Mouse (Mus musculus) cerebellum, adult 2 months (tissue): ENCODE results near the gene Serpinb2. TPM values are rescaled to one million over a fixed set of nuclear protein-coding genes. Genes with fewer than 3 reads are reported as not detected.

Experiments
- DNase-seq, 2 experiments: peaks; one replicate each; pipeline ENCODE4 v3.0.0; 2021
- H3K27ac ChIP-seq: fragments of 200-500 bp; 2 replicates; pipeline ENCODE4 v1.5.1; 2012; ENCODE audit warnings: low read length, control low read depth, inconsistent platforms; ENCODE audit not compliant: insufficient read depth
- H3K27me3 ChIP-seq: fragments of 200-500 bp; 2 replicates; pipeline ENCODE4 v1.6.1; 2012; ENCODE audit warnings: inconsistent platforms, mild to moderate bottlenecking, low read length, moderate library complexity; ENCODE audit not compliant: control insufficient read depth, insufficient read depth
- H3K4me1 ChIP-seq: fragments of 200-500 bp; 2 replicates; pipeline ENCODE4 v1.6.1; 2011; ENCODE audit warnings: low read length; ENCODE audit not compliant: control insufficient read depth, insufficient read depth
- H3K4me3 ChIP-seq: fragments of 200-500 bp; replicated peaks from 2 replicates; pipeline ENCODE3; 2011; ENCODE audit warnings: mild to moderate bottlenecking, low read depth, low read length, control low read depth; ENCODE audit not compliant: insufficient read depth
- CTCF ChIP-seq: fragments of 200-500 bp; IDR thresholded peaks from 2 replicates; pipeline ENCODE4 v1.5.1; 2011; ENCODE audit warnings: low read depth, mild to moderate bottlenecking, control low read depth, low read length, moderate library complexity, borderline replicate concordance; ENCODE audit not compliant: insufficient read depth
- POLR2A ChIP-seq: fragments of 200-500 bp; IDR thresholded peaks from 2 replicates; pipeline ENCODE4 v1.6.1; 2011; ENCODE audit warnings: low read length, control low read depth, borderline replicate concordance; ENCODE audit not compliant: insufficient read depth
- WGBS: fragments of 180-500 bp; shearing (Covaris S2); methylation state at CpG from one replicate; pipeline ENCODE4 v1.1.7; 2018; 5-methylcytosine and 5-hydroxymethylcytosine counted together
- polyA plus RNA-seq: library from polyadenylated mRNA; depleted of rRNA; stranded (reverse); fragments of >200 nt; gene quantifications from 2 replicates; pipeline ENCODE4 v1.2.3, GENCODE M21; 2012

The Serpinb2 gene
- polyA plus RNA-seq, 1 experiment: 0.47 TPM

- 36% methylated on average over 2 of the region's 2 CpGs for WGBS
- no peak for TF ChIP-seq POLR2A
- no peak for TF ChIP-seq CTCF
- no peak overlapping the region for H3K4me3 ChIP-seq
- H3K27me3 ChIP-seq: no peaks in the 10 kb centered on the region
- DNase-seq: peak; percentile 11 to 72
- no peaks in the 10 kb centered on the region for H3K4me1 ChIP-seq
- no peak overlapping the region for H3K27ac ChIP-seq
Observed at GRCm38 (mm10) chr1:107512194-107513138, 1.2 kb downstream of the Serpinb2 start.

- no peak overlapping the region for H3K27ac ChIP-seq
- H3K27me3 ChIP-seq: no peaks in the 10 kb centered on the region
- H3K4me1 ChIP-seq: no peaks in the 10 kb centered on the region
- 90% methylated on average over 1 of the region's 1 CpGs for WGBS
- no peak for DNase-seq
- TF ChIP-seq POLR2A: no peak
- no peak for TF ChIP-seq CTCF
- no peak overlapping the region for H3K4me3 ChIP-seq
Observed at GRCm38 (mm10) chr1:107513530-107513929, 2.3 kb downstream of the Serpinb2 start.

DNA sequence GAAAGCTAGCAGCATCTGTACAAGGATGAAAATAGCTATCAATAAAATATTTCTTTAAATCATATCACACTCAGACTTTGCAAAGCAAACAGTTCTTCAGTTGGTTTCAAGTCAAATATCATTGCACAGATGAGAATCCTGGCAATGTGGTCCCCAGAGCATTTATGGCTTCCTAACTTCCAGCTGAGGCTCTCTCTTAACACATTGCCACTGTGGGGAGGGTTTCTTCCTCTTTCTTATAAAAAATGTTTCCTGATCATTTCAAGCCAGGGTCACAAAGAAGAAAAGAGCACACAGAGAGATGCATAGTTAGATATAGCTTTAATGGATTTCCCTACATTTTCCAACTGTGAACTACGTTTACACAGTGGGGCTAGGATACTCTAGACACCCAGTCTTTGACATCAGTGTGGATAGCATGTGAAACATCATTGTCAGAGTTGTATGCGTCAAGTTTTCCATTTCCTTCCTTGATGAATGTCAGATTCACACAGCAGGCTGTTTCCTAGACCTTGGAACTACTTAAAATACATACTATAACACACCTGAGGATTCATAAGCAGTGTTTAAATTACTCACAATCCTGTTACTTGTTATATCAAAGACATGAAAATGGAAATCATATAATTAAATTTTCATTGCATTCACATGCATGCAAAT is 4.7 kb downstream of the Serpinb2 start:
- Histone ChIP-seq H3K27me3 (no peaks in the 10 kb centered on the region), H3K4me1 (no peaks in the 10 kb centered on the region), H3K4me3 (no peak overlapping the region), H3K27ac (no peak overlapping the region)
- no peak for TF ChIP-seq POLR2A
- WGBS: 72% methylated on average over 2 of the region's 2 CpGs
- no peak for DNase-seq

DNA sequence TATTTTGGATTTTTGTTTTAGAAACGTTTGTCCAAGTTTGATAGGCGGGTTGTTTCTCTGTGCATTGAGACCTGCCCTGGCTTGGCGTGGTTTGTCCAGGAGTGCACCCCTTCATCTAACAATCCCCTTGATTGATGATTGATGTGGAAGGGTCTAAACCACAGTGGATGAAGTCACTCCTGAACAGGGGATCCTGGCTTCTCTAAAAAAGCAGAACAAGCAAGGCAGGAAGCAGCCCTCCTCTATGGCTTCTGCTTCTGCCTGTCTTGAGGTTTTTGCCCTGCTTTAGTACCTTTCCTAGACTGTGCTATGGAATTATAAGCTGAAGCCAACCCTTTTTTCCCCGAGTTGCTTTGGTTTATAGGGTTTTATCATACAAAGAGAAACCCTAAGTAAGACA is 14.4 kb downstream of the Serpinb2 start:
- Histone ChIP-seq H3K27ac (no peak overlapping the region), H3K4me3 (no peak overlapping the region), H3K27me3 (no peaks in the 10 kb centered on the region), H3K4me1 (no peaks in the 10 kb centered on the region)
- TF ChIP-seq POLR2A (no peak), CTCF (no peak)
- WGBS: 79% methylated on average over 4 of the region's 4 CpGs
- DNase-seq: no peak

GRCm38 (mm10) chr1:107528325-107529078 is 17.3 kb downstream of the Serpinb2 start:
- no peak overlapping the region for H3K27ac ChIP-seq
- no peaks in the 10 kb centered on the region for H3K4me1 ChIP-seq
- WGBS: 32% methylated on average over 3 of the region's 3 CpGs
- no peaks in the 10 kb centered on the region for H3K27me3 ChIP-seq
- no peak for DNase-seq
- no peak overlapping the region for H3K4me3 ChIP-seq
- no peak for TF ChIP-seq CTCF
- no peak for TF ChIP-seq POLR2A

- DNase-seq: no peak
- 16% methylated on average over 5 of the region's 5 CpGs for WGBS
- Histone ChIP-seq H3K27me3 (no peaks in the 10 kb centered on the region), H3K4me1 (no peaks in the 10 kb centered on the region), H3K4me3 (no peak overlapping the region), H3K27ac (no peak overlapping the region)
- TF ChIP-seq POLR2A: no peak
- TF ChIP-seq CTCF: no peak
Observed at GRCm38 (mm10) chr1:107529365-107530052, 18.3 kb downstream of the Serpinb2 start.

DNA sequence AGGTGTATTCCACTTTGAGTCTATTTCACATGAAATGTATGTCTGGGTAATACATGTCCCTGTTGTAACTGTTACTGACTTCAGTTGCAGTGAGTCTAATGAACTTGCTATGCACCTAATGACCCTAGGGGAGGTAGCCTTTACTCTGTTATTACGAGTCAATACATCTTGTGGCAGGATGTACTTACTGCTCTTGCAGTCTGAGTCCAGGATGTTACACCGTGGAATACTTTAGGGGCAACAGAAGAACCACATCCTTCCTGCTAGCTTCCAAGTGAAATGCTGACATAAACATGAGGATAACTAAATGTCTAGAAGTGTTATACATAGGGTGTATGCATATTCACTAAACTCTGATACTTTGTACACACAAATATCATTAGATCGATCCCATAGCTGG is 22.5 kb downstream of the Serpinb2 start:
- no peak for DNase-seq
- H3K27ac ChIP-seq: no peak overlapping the region
- no peaks in the 10 kb centered on the region for H3K4me1 ChIP-seq
- WGBS: 87% methylated on average over 3 of the region's 3 CpGs
- no peak for TF ChIP-seq POLR2A
- TF ChIP-seq CTCF: no peak
- H3K4me3 ChIP-seq: no peak overlapping the region
- no peaks in the 10 kb centered on the region for H3K27me3 ChIP-seq
